In the genomic region with DNA sequence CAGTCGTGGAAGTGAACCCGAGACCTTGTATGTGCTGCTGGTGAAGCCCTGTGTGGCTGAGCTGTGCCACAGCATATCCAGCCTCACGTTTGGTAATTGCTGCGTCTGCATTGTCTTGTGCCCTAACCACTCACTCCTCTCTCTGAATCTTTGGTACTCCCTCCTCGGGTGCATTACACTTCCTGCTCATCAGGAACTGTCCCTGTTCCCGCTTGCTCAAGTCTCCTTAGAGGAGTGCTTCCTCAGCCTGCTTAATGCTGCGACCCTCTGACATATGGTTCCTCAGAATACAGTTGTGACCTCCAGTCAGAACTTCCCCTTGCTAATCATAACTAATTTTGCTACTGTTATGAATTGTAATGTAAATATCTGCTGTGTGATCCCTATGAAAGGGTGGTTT, we compare ENCODE assay signal across 24 mouse cellular contexts. TPM values are rescaled to one million over a fixed set of nuclear protein-coding genes. Genes with fewer than 3 reads are reported as not detected.
A peak's percentile ranks its signal among the peaks of the same experiment; 100 is the strongest.
DNase-seq lines count a peak whose midpoint lies in the region; ATAC-seq and TF ChIP-seq lines count a peak whose summit lies in the region.
"Had no signal": no experiment of that assay in that cellular context is flagged by ENCODE, and none has a peak within 500 bp of the region (broad histone marks: within the 10 kb centered on the region; RNA-seq: fewer than 3 reads in every experiment).

No protein-coding gene starts in this region.

- no peak for TF ChIP-seq CTCF in intestine, postnatal 0 days (IDR thresholded peaks at IDR 0.05; ENCODE audit: low read depth)

- H3K9me3 ChIP-seq in hindbrain, embryonic 15.5 days: no peaks in the 10 kb centered on the region
- no peaks in the 10 kb centered on the region for H3K9me3 ChIP-seq in hindbrain, embryonic 11.5 days (ENCODE audit: control insufficient read depth, low read length)
- no peaks in the 10 kb centered on the region for H3K9me3 ChIP-seq in intestine, postnatal 0 days (ENCODE audit: control insufficient read depth)
- H3K9me3 ChIP-seq in stomach, embryonic 16.5 days (replicated peaks; ENCODE audit: control insufficient read depth, low read length): no peaks in the 10 kb centered on the region
- H3K9me3 ChIP-seq in kidney, embryonic 16.5 days (ENCODE audit: low read length): no peaks in the 10 kb centered on the region
- H3K9me3 ChIP-seq: hindbrain, embryonic 10.5 days; limb, embryonic 12.5 days; liver, embryonic 13.5 days; midbrain, embryonic 10.5 days had no signal

- 0 out of 2 replicates have a peak overlapping the region, but pooled peaks have one; percentile 6 for H3K27ac ChIP-seq in hindbrain, embryonic 15.5 days (replicated peaks)
- no peak overlapping the region for H3K27ac ChIP-seq in hindbrain, embryonic 11.5 days (ENCODE audit: low read depth, low read length)
- H3K27ac ChIP-seq in intestine, postnatal 0 days (ENCODE audit: low read depth, low read length): peak overlapping the region; percentile 57; the same call in 1 of the 2 replicates
- H3K27ac ChIP-seq in stomach, embryonic 16.5 days (ENCODE audit: low read length): peak overlapping the region; percentile 31
- no peak overlapping the region for H3K27ac ChIP-seq in kidney, embryonic 16.5 days (ENCODE audit: low read length)
- H3K27ac ChIP-seq: gastrocnemius, adult 2 months; hindbrain, embryonic 10.5 days; limb, embryonic 12.5 days; liver, embryonic 13.5 days; macrophage; midbrain, embryonic 10.5 days had no signal

- H3K36me3 ChIP-seq in hindbrain, embryonic 15.5 days: peaks cover 24% of the 10 kb centered on the region
- no peaks in the 10 kb centered on the region for H3K36me3 ChIP-seq in hindbrain, embryonic 11.5 days (ENCODE audit: control insufficient read depth, insufficient read depth, low read length)
- peaks cover 40% of the 10 kb centered on the region for H3K36me3 ChIP-seq in intestine, postnatal 0 days (ENCODE audit: control insufficient read depth, insufficient read depth)
- peaks cover 15% of the 10 kb centered on the region; the same call in 1 of the 2 replicates for H3K36me3 ChIP-seq in stomach, embryonic 16.5 days (ENCODE audit: control insufficient read depth, insufficient read depth, low read length)
- peaks cover 49% of the 10 kb centered on the region for H3K36me3 ChIP-seq in kidney, embryonic 16.5 days (ENCODE audit: insufficient read depth, low read length)

- no peaks in the 10 kb centered on the region for H3K27me3 ChIP-seq in hindbrain, embryonic 15.5 days
- no peaks in the 10 kb centered on the region for H3K27me3 ChIP-seq in hindbrain, embryonic 11.5 days (ENCODE audit: control insufficient read depth, insufficient read depth, low read length)
- no peaks in the 10 kb centered on the region for H3K27me3 ChIP-seq in intestine, postnatal 0 days (replicated peaks; ENCODE audit: control insufficient read depth, insufficient read depth, low read length)
- H3K27me3 ChIP-seq in stomach, embryonic 16.5 days (ENCODE audit: control insufficient read depth, insufficient read depth, low read length): no peaks in the 10 kb centered on the region
- no peaks in the 10 kb centered on the region for H3K27me3 ChIP-seq in kidney, embryonic 16.5 days (ENCODE audit: insufficient read depth, low read length)
- H3K27me3 ChIP-seq: limb, embryonic 12.5 days; liver, embryonic 13.5 days had no signal

- no peak overlapping the region for H3K4me2 ChIP-seq in hindbrain, embryonic 15.5 days
- no peak overlapping the region for H3K4me2 ChIP-seq in hindbrain, embryonic 11.5 days (replicated peaks; ENCODE audit: low read depth, low read length)
- no peak overlapping the region for H3K4me2 ChIP-seq in intestine, postnatal 0 days (replicated peaks; ENCODE audit: low read depth)
- H3K4me2 ChIP-seq in stomach, embryonic 16.5 days (ENCODE audit: low read depth, low read length): no peak overlapping the region
- H3K4me2 ChIP-seq in kidney, embryonic 16.5 days (replicated peaks; ENCODE audit: low read depth, low read length): no peak overlapping the region
- H3K4me2 ChIP-seq: heart, embryonic 11.5 days; limb, embryonic 12.5 days; liver, embryonic 13.5 days had no signal

- ATAC-seq in hindbrain, embryonic 15.5 days (ENCODE audit: low FRiP score, low read depth): no peak
- no peak for ATAC-seq in hindbrain, embryonic 11.5 days (ENCODE audit: low FRiP score)
- no peak for ATAC-seq in intestine, postnatal 0 days
- ATAC-seq in stomach, embryonic 16.5 days (ENCODE audit: insufficient read depth, low FRiP score): no peak
- ATAC-seq in kidney, embryonic 16.5 days (ENCODE audit: low FRiP score, low TSS enrichment): no peak
- ATAC-seq: forebrain, embryonic 14.5 days had no signal

- no peak overlapping the region for H3K9ac ChIP-seq in hindbrain, embryonic 15.5 days
- H3K9ac ChIP-seq in hindbrain, embryonic 11.5 days (ENCODE audit: low read depth, low read length): no peak overlapping the region
- no peak overlapping the region for H3K9ac ChIP-seq in intestine, postnatal 0 days (ENCODE audit: low read depth, low read length)
- H3K9ac ChIP-seq in stomach, embryonic 16.5 days (ENCODE audit: low read length): no peak overlapping the region
- H3K9ac ChIP-seq in kidney, embryonic 16.5 days (replicated peaks; ENCODE audit: low read length): no peak overlapping the region
- H3K9ac ChIP-seq: limb, embryonic 12.5 days; liver, embryonic 13.5 days had no signal

- H3K4me3 ChIP-seq in hindbrain, embryonic 15.5 days: no peak overlapping the region
- no peak overlapping the region for H3K4me3 ChIP-seq in hindbrain, embryonic 11.5 days (ENCODE audit: low read depth, low read length)
- no peak overlapping the region for H3K4me3 ChIP-seq in intestine, postnatal 0 days (ENCODE audit: low read depth, low read length)
- H3K4me3 ChIP-seq in stomach, embryonic 16.5 days (replicated peaks; ENCODE audit: low read length): no peak overlapping the region
- H3K4me3 ChIP-seq in kidney, embryonic 16.5 days (ENCODE audit: low read length): no peak overlapping the region
- H3K4me3 ChIP-seq: gastrocnemius, adult 2 months; hindbrain, embryonic 10.5 days; limb, embryonic 12.5 days; liver, embryonic 13.5 days; midbrain, embryonic 10.5 days had no signal

- H3K4me1 ChIP-seq in hindbrain, embryonic 15.5 days (replicated peaks): no peaks in the 10 kb centered on the region
- no peaks in the 10 kb centered on the region for H3K4me1 ChIP-seq in hindbrain, embryonic 11.5 days (replicated peaks; ENCODE audit: control insufficient read depth, insufficient read depth, low read length)
- H3K4me1 ChIP-seq in intestine, postnatal 0 days (replicated peaks; ENCODE audit: control insufficient read depth, insufficient read depth, low read length): no peaks in the 10 kb centered on the region; the same call in 1 of the 2 replicates
- no peaks in the 10 kb centered on the region for H3K4me1 ChIP-seq in stomach, embryonic 16.5 days (ENCODE audit: control insufficient read depth, insufficient read depth, low read length)
- no peaks in the 10 kb centered on the region for H3K4me1 ChIP-seq in kidney, embryonic 16.5 days (ENCODE audit: insufficient read depth, low read length)
- H3K4me1 ChIP-seq: hindbrain, embryonic 10.5 days; liver, embryonic 13.5 days; midbrain, embryonic 10.5 days had no signal

- no peak for DNase-seq in hindbrain, embryonic 11.5 days (ENCODE audit: low spot score)
- DNase-seq in lung, postnatal 10 days: peak; percentile 23
- DNase-seq in lung, postnatal 4 days: no peak
- no peak for DNase-seq in gastrocnemius, adult 8-10 months (ENCODE audit: low spot score in 2 of 2)
- DNase-seq: adrenal gland, postnatal 14 days; cerebellum, adult 9-10 months; gastrocnemius, adult 2 months; heart, postnatal 10 days; kidney, adult 8-10 months; kidney, postnatal 25 days; layer of hippocampus, postnatal 36 days; liver, embryonic 13.5 days had no signal

- WGBS in hindbrain, embryonic 15.5 days: 86% methylated on average over 7 of the region's 7 CpGs
- 87% methylated on average over 7 of the region's 7 CpGs for WGBS in hindbrain, embryonic 11.5 days
- 65% methylated on average over 7 of the region's 7 CpGs for WGBS in intestine, postnatal 0 days
- WGBS in stomach, embryonic 16.5 days: 65% methylated on average over 7 of the region's 7 CpGs
- 78% methylated on average over 7 of the region's 7 CpGs for WGBS in kidney, embryonic 16.5 days

RNA-seq across cellular contexts. Expression of a gene that starts 34.2 kb away (rescaled TPM):
- 0.82 and 1.2 TPM in 2 replicates for polyA plus RNA-seq in hindbrain, embryonic 15.5 days (2015; fragmentation: Nextera tagmentation; extraction: Ambion mirVana)
- polyA plus RNA-seq in hindbrain, embryonic 11.5 days (2014; fragmentation: Nextera tagmentation; extraction: Ambion mirVana): 1.0 TPM in 1 of 2 replicates, not detected in the other
- polyA plus RNA-seq in intestine, postnatal 0 days (2015; fragmentation: Nextera tagmentation; extraction: Ambion mirVana): 6.5 and 6.9 TPM in 2 replicates
- 0.75 TPM in 1 of 2 replicates, not detected in the other for polyA plus RNA-seq in stomach, embryonic 16.5 days (2015; fragmentation: Nextera tagmentation; extraction: Ambion mirVana)
- polyA plus RNA-seq in kidney, embryonic 16.5 days (2015; fragmentation: Nextera tagmentation; extraction: Ambion mirVana): 0.71 and 0.72 TPM in 2 replicates
- under 1 TPM in 1 of 4 experiments, not detected in 3; 0.72 TPM for total RNA-seq in gastrocnemius, adult 8-10 months (2022)
- total RNA-seq: gastrocnemius, adult 2 months; neutrophil, adult 5-6 weeks had no signal
- polyA plus RNA-seq: frontal cortex, adult 2 months; heart, embryonic 11.5 days had no signal

RNA-seq across cellular contexts. Expression of a gene that starts 34.7 kb away (rescaled TPM):
- polyA plus RNA-seq in hindbrain, embryonic 15.5 days (2015; fragmentation: Nextera tagmentation; extraction: Ambion mirVana): 69.9 and 71.4 TPM in 2 replicates
- 110 TPM in 2 replicates for polyA plus RNA-seq in hindbrain, embryonic 11.5 days (2014; fragmentation: Nextera tagmentation; extraction: Ambion mirVana)
- polyA plus RNA-seq in intestine, postnatal 0 days (2015; fragmentation: Nextera tagmentation; extraction: Ambion mirVana): 67.9 and 70.0 TPM in 2 replicates
- polyA plus RNA-seq in stomach, embryonic 16.5 days (2015; fragmentation: Nextera tagmentation; extraction: Ambion mirVana): 70.8 and 73.8 TPM in 2 replicates
- 81.5 and 84.7 TPM in 2 replicates for polyA plus RNA-seq in kidney, embryonic 16.5 days (2015; fragmentation: Nextera tagmentation; extraction: Ambion mirVana)
- total RNA-seq in gastrocnemius, adult 8-10 months (2022): 10 to 100 TPM; 66.2 to 86.7 (median 75.1) TPM

Comparison
In these comparisons a context has a peak if more than half of its experiments do, and no peak if none do; other contexts are left out.
1. H3K27ac ChIP-seq: peak in hindbrain, embryonic 15.5 days (single experiment), intestine, postnatal 0 days (single experiment) and stomach, embryonic 16.5 days (single experiment); none in hindbrain, embryonic 11.5 days (single experiment) and kidney, embryonic 16.5 days (single experiment).